ENCODE assay signal across 21 mouse cellular contexts in the genomic region with DNA sequence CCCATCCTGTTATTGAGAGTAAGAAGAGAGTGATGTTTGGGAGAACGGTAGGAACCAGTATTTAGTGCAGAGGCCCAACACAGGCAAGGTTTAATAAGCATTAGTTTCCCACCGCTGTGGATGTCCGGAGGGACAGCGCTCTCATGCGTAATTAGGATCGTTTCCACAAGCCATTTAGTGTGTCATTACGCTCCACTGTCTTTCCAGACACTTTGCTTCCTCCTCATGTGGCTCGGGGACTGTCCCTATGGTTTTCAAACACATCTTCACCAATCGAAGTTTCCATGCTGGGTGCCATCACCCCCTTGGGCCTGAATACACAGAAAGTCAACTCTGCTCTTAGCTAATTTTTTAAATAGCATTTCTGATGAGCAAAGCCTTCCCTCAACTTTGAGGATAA. TPM values are rescaled to one million over a fixed set of nuclear protein-coding genes. Genes with fewer than 3 reads are reported as not detected.
DNase-seq lines count a peak whose midpoint lies in the region; ATAC-seq lines count a peak whose summit lies in the region.
"Had no signal": no experiment of that assay in that cellular context is flagged by ENCODE, and none has a peak within 500 bp of the region (broad histone marks: within the 10 kb centered on the region; RNA-seq: fewer than 3 reads in every experiment).

No protein-coding gene starts in this region.

- H3K9ac ChIP-seq in heart, embryonic 13.5 days = no peak overlapping the region
- H3K9ac ChIP-seq: hindbrain, embryonic 14.5 days; liver, embryonic 15.5 days; lung, embryonic 15.5 days; midbrain, embryonic 12.5 days had no signal

- DNase-seq in heart, postnatal 25 days (ENCODE audit: low spot score) = no peak
- DNase-seq in CD4-positive helper T cell, adult 2 months (ENCODE audit: low read depth, low spot score) = peak; percentile 46
- DNase-seq in Muller cell, postnatal 12 days (ENCODE audit: inconsistent ontology term) = peak; percentile 26
- peak; percentile 44 for DNase-seq in retina, postnatal 1 day
- DNase-seq in layer of hippocampus, adult 11-12 months (ENCODE audit: low spot score) = no peak
- DNase-seq in urinary bladder, postnatal 4 days (ENCODE audit: low spot score in 2 of 2) = no peak
- DNase-seq: adrenal gland, postnatal 14 days; cerebellum, adult 11-12 months; cerebellum, postnatal 10 days; gastrocnemius, adult 2 months; gastrocnemius, postnatal 36 days; heart, adult 18-20 months; kidney, adult 11 months; kidney, postnatal 25 days had no signal

- H3K4me3 ChIP-seq in heart, embryonic 13.5 days = no peak overlapping the region
- H3K4me3 ChIP-seq: erythroblast, embryonic 14.5 days; gastrocnemius, adult 2 months; liver, embryonic 15.5 days; lung, embryonic 15.5 days; midbrain, embryonic 12.5 days had no signal

- ATAC-seq in heart, embryonic 13.5 days (ENCODE audit: extremely low read depth, insufficient number of reproducible peaks, low FRiP score, low TSS enrichment) = no peak
- ATAC-seq: forebrain, embryonic 16.5 days had no signal

- H3K4me1 ChIP-seq in heart, embryonic 13.5 days = peaks cover 98% of the 10 kb centered on the region

- no peaks in the 10 kb centered on the region for H3K27me3 ChIP-seq in heart, embryonic 13.5 days (replicated peaks)
- H3K27me3 ChIP-seq: liver, embryonic 15.5 days; lung, embryonic 15.5 days; midbrain, embryonic 12.5 days had no signal

- no peaks in the 10 kb centered on the region for H3K36me3 ChIP-seq in heart, embryonic 13.5 days
- H3K36me3 ChIP-seq: liver, embryonic 15.5 days; lung, embryonic 15.5 days; midbrain, embryonic 12.5 days had no signal

- WGBS in heart, embryonic 13.5 days = 79% methylated on average over 9 of the region's 9 CpGs

- peak overlapping the region; percentile 84; the same call in 1 of the 2 replicates for H3K27ac ChIP-seq in heart, embryonic 13.5 days (replicated peaks)
- H3K27ac ChIP-seq: hindbrain, embryonic 14.5 days; liver, embryonic 15.5 days; lung, embryonic 15.5 days; midbrain, embryonic 12.5 days had no signal

- intact Hi-C loops in heart, postnatal 25 days (cut with DNase I) = no loop called here

- H3K4me2 ChIP-seq in heart, embryonic 13.5 days = no peak overlapping the region
- H3K4me2 ChIP-seq: hindbrain, embryonic 14.5 days; liver, embryonic 15.5 days; lung, embryonic 15.5 days; midbrain, embryonic 12.5 days had no signal

- H3K9me3 ChIP-seq in heart, embryonic 13.5 days = no peaks in the 10 kb centered on the region
- H3K9me3 ChIP-seq: liver, embryonic 15.5 days; lung, embryonic 15.5 days; midbrain, embryonic 12.5 days had no signal

RNA-seq across cellular contexts. Expression of gene Ptpn11, which starts 7.9 kb away (rescaled TPM):
- 18.4 and 20.0 TPM in 2 replicates for polyA plus RNA-seq in heart, embryonic 13.5 days (2015; fragmentation: Nextera tagmentation; extraction: Ambion mirVana)
- 100 to 1,000 TPM; 175 to 181 TPM for total RNA-seq in heart, postnatal 25 days (2021)

RNA-seq across cellular contexts. Expression of gene Rpl6, which starts 21.0 kb away (rescaled TPM):
- polyA plus RNA-seq in heart, embryonic 13.5 days (2015; fragmentation: Nextera tagmentation; extraction: Ambion mirVana) = 368 and 390 TPM in 2 replicates
- 100 to 1,000 TPM; 521 to 551 TPM for total RNA-seq in heart, postnatal 25 days (2021)

RNA-seq across cellular contexts. Expression of gene Hectd4, which starts 36.8 kb away (rescaled TPM):
- polyA plus RNA-seq in heart, embryonic 13.5 days (2015; fragmentation: Nextera tagmentation; extraction: Ambion mirVana) = 2.8 and 3.3 TPM in 2 replicates
- 10 to 100 TPM; 19.3 to 23.0 TPM for total RNA-seq in heart, postnatal 25 days (2021)

Comparison
In these comparisons a context has a peak if more than half of its experiments do, and no peak if none do; other contexts are left out.
1. DNase-seq: peak in CD4-positive helper T cell, adult 2 months (single experiment), Muller cell, postnatal 12 days (single experiment) and retina, postnatal 1 day (single experiment); none in heart, postnatal 25 days (single experiment), layer of hippocampus, adult 11-12 months (single experiment) and urinary bladder, postnatal 4 days (0 of 2).